Mouse (Mus musculus): ENCODE data around the gene Acacb. TPM values are rescaled to one million over a fixed set of nuclear protein-coding genes. Genes with fewer than 3 reads are reported as not detected.
A peak's percentile ranks its signal among the peaks of the same experiment; 100 is the strongest.

The Acacb gene
- total and polyA plus RNA-seq, 3 experiments, result 3.9 to 16.3 (median 13.4) TPM

GRCm38 (mm10) chr5:114187108-114187507 is 40.8 kb downstream of the Acacb start:
- peaks cover 0 to 11% of the 10 kb centered on the region in 2 experiments for H3K36me3 ChIP-seq (replicated peaks in 1 of 2; ENCODE audit: control insufficient read depth in 1 of 2, insufficient read depth in 1 of 2, low read length in 1 of 2)
- no peak overlapping the region for H3K4me2 ChIP-seq (ENCODE audit: insufficient read depth, low read depth, poor library complexity, severe bottlenecking)
- no peak for DNase-seq (ENCODE audit: extremely low read depth)
- in situ Hi-C loops (cut with MboI; ENCODE audit: low pct_ligation_motif_present, low pct_unique_long_range_greater_than_20kb, low sequenced_read_pairs), result no loop called here
- no peak overlapping the region for H3K27ac ChIP-seq (ENCODE audit: insufficient read depth, low read depth)
- dilution Hi-C loops (cut with MboI; ENCODE audit: extremely low pct_ligation_motif_present, extremely low pct_unique_long_range_greater_than_20kb, low sequenced_read_pairs), result no loop called here
- H3K9ac ChIP-seq (ENCODE audit: insufficient read depth, low read depth), result no peak overlapping the region
- H3K9me3 ChIP-seq (replicated peaks; ENCODE audit: low read length), result no peaks in the 10 kb centered on the region
- no peaks in the 10 kb centered on the region for H3K27me3 ChIP-seq (replicated peaks)
- no peaks in the 10 kb centered on the region for H3K79me2 ChIP-seq (replicated peaks; ENCODE audit: control insufficient read depth, extremely low read depth, insufficient read depth, poor library complexity, severe bottlenecking)
- TF ChIP-seq EP300 (IDR thresholded peaks at IDR 0.05; ENCODE audit: low read length) (no peak), NELFE (IDR thresholded peaks at IDR 0.05; ENCODE audit: low read depth, low read length) (no peak), TCF12 (IDR thresholded peaks at IDR 0.05; ENCODE audit: low read depth, low read length) (no peak), MYC (IDR thresholded peaks at IDR 0.05; ENCODE audit: low read depth, low read length) (no peak), JUN (IDR thresholded peaks at IDR 0.05; ENCODE audit: insufficient read depth, low read depth, low read length) (no peak), GABPA (IDR thresholded peaks at IDR 0.05; ENCODE audit: insufficient replicate concordance, low read depth, low read length) (no peak), MXI1 (IDR thresholded peaks at IDR 0.05; ENCODE audit: low read depth, low read length) (no peak)
- peaks cover 3 to 29% of the 10 kb centered on the region in 2 experiments for H3K4me1 ChIP-seq (ENCODE audit: control insufficient read depth in 1 of 2, insufficient read depth in 2 of 2)
- no peak overlapping the region for H3K4me3 ChIP-seq (replicated peaks in 1 of 3; ENCODE audit: low read depth in 2 of 3, low read length in 2 of 3, poor library complexity in 1 of 3)

GRCm38 (mm10) chr5:114188900-114189464 is 42.6 kb downstream of the Acacb start:
- Histone ChIP-seq H3K4me2 (ENCODE audit: insufficient read depth, low read depth, poor library complexity, severe bottlenecking) (no peak overlapping the region), H3K4me1 (ENCODE audit: control insufficient read depth in 1 of 2, insufficient read depth in 2 of 2) (peaks cover 0 to 12% of the 10 kb centered on the region in 2 experiments; a peak in 2 of 4 replicates), H3K9ac (ENCODE audit: insufficient read depth, low read depth) (no peak overlapping the region), H3K36me3 (replicated peaks in 1 of 2; ENCODE audit: control insufficient read depth in 1 of 2, insufficient read depth in 1 of 2, low read length in 1 of 2) (peaks cover 0 to 13% of the 10 kb centered on the region in 2 experiments), H3K79me2 (replicated peaks; ENCODE audit: control insufficient read depth, extremely low read depth, insufficient read depth, poor library complexity, severe bottlenecking) (no peaks in the 10 kb centered on the region), H3K9me3 (replicated peaks; ENCODE audit: low read length) (no peaks in the 10 kb centered on the region), H3K27ac (ENCODE audit: insufficient read depth, low read depth) (no peak overlapping the region), H3K27me3 (replicated peaks) (no peaks in the 10 kb centered on the region), H3K4me3 (replicated peaks in 1 of 3; ENCODE audit: low read depth in 2 of 3, low read length in 2 of 3, poor library complexity in 1 of 3) (no peak overlapping the region)
- in situ Hi-C loops (cut with MboI; ENCODE audit: low pct_ligation_motif_present, low pct_unique_long_range_greater_than_20kb, low sequenced_read_pairs) (no loop called here), dilution Hi-C loops (cut with MboI; ENCODE audit: extremely low pct_ligation_motif_present, extremely low pct_unique_long_range_greater_than_20kb, low sequenced_read_pairs) (no loop called here)
- DNase-seq (ENCODE audit: extremely low read depth), result peak; percentile 41
- TF ChIP-seq SMC3 (IDR thresholded peaks at IDR 0.05; ENCODE audit: low read depth, low read length), result peak; percentile 32
- TF ChIP-seq ZC3H11A (IDR thresholded peaks at IDR 0.05; ENCODE audit: low read depth, low read length), result no peak
- TF ChIP-seq ZNF384 (IDR thresholded peaks at IDR 0.05; ENCODE audit: low read depth, low read length), result no peak
- TF ChIP-seq GABPA (IDR thresholded peaks at IDR 0.05; ENCODE audit: insufficient replicate concordance, low read depth, low read length), result no peak
- TF ChIP-seq IRF4 (IDR thresholded peaks at IDR 0.05; ENCODE audit: low read depth, low read length), result no peak
- TF ChIP-seq ZKSCAN1 (IDR thresholded peaks at IDR 0.05; ENCODE audit: borderline replicate concordance, low read depth, low read length), result no peak
- TF ChIP-seq POLR2A (IDR thresholded peaks at IDR 0.05; ENCODE audit: low read depth, low read length), result no peak
- no peak for TF ChIP-seq JUND (conservative IDR thresholded peaks at IDR 0.05; ENCODE audit: low read depth, low read length)
- TF ChIP-seq NELFE (IDR thresholded peaks at IDR 0.05; ENCODE audit: low read depth, low read length), result no peak
- no peak for TF ChIP-seq MAFK (IDR thresholded peaks at IDR 0.05; ENCODE audit: insufficient replicate concordance, low read length)
- TF ChIP-seq CTCF (conservative IDR thresholded peaks at IDR 0.05 in 1 of 2, IDR thresholded peaks at IDR 0.05 in 1 of 2; ENCODE audit: low read depth in 2 of 2, low read length in 2 of 2), result peak; percentile 57 to 86
- no peak for TF ChIP-seq UBTF (IDR thresholded peaks at IDR 0.05; ENCODE audit: low read depth, low read length)
- no peak for TF ChIP-seq KAT2A (IDR thresholded peaks at IDR 0.05; ENCODE audit: insufficient replicate concordance, low read length)
